Mouse (Mus musculus): ENCODE results near the gene Aim2. TPM values are rescaled to one million over a fixed set of nuclear protein-coding genes. Genes with fewer than 3 reads are reported as not detected.

The Aim2 gene
- 0.85 and 1.3 TPM in 2 replicates for polyA plus RNA-seq (2015; fragmentation: Nextera tagmentation; extraction: Ambion mirVana)

GRCm38 (mm10) chr1:173350372-173350957, at the start of gene Aim2:
Aim2 (plus strand) TSS chr1:173350879.

GRCm38 (mm10) chr1:173333312-173334253, 17.1 kb upstream of the Aim2 start, which contains the start of gene Ackr1:
Ackr1 (minus strand) TSS chr1:173333750.

GRCm38 (mm10) chr1:173367356-173368046, 16.8 kb downstream of the Aim2 start, which contains the start of gene Cadm3:
Cadm3 (minus strand) TSS chr1:173367695.

GRCm38 (mm10) chr1:173490812-173491480, 140.3 kb downstream of the Aim2 start, which contains the start of gene Ifi206:
Ifi206 (minus strand) TSS chr1:173491041.

Other genes starting within 250 kb of the Aim2 start
- not detected in 2 replicates for gene Olfr1408, start 213.5 kb upstream of the Aim2 start, polyA plus RNA-seq (2015; fragmentation: Nextera tagmentation; extraction: Ambion mirVana)
- not detected in 2 replicates for gene Olfr1406, start 160.2 kb upstream of the Aim2 start, polyA plus RNA-seq (2015; fragmentation: Nextera tagmentation; extraction: Ambion mirVana)
- gene Olfr218, start 153.1 kb upstream of the Aim2 start, polyA plus RNA-seq (2015; fragmentation: Nextera tagmentation; extraction: Ambion mirVana): not detected in 2 replicates
- gene Olfr1404, start 138.5 kb upstream of the Aim2 start, polyA plus RNA-seq (2015; fragmentation: Nextera tagmentation; extraction: Ambion mirVana): not detected in 2 replicates
- 2.7 and 3.4 TPM in 2 replicates for gene Fcer1a, start 123.7 kb upstream of the Aim2 start, polyA plus RNA-seq (2015; fragmentation: Nextera tagmentation; extraction: Ambion mirVana)
- not detected in 2 replicates for gene Olfr418, start 84.9 kb upstream of the Aim2 start, polyA plus RNA-seq (2015; fragmentation: Nextera tagmentation; extraction: Ambion mirVana)
- not detected in 2 replicates for gene Mptx2, start 73.1 kb upstream of the Aim2 start, polyA plus RNA-seq (2015; fragmentation: Nextera tagmentation; extraction: Ambion mirVana)
- gene Ackr1, start 17.1 kb upstream of the Aim2 start, polyA plus RNA-seq (2015; fragmentation: Nextera tagmentation; extraction: Ambion mirVana): 1.4 and 1.5 TPM in 2 replicates
- 0.78 and 1.3 TPM in 2 replicates for gene Cadm3, start 16.8 kb downstream of the Aim2 start, polyA plus RNA-seq (2015; fragmentation: Nextera tagmentation; extraction: Ambion mirVana)
- 0.18 and 0.27 TPM in 2 replicates for gene Ifi206, start 140.2 kb downstream of the Aim2 start, polyA plus RNA-seq (2015; fragmentation: Nextera tagmentation; extraction: Ambion mirVana)
- gene Ifi214, start 185.1 kb downstream of the Aim2 start, polyA plus RNA-seq (2015; fragmentation: Nextera tagmentation; extraction: Ambion mirVana): not detected in 2 replicates
- gene Ifi213, start 248.4 kb downstream of the Aim2 start, polyA plus RNA-seq (2015; fragmentation: Nextera tagmentation; extraction: Ambion mirVana): 0.38 and 0.74 TPM in 2 replicates